Mouse (Mus musculus): ENCODE results near the gene C330021F23Rik. TPM values are rescaled to one million over a fixed set of nuclear protein-coding genes. Genes with fewer than 3 reads are reported as not detected.

C330021F23Rik gene
- total RNA-seq (2023): not detected in 2 replicates

GRCm38 (mm10) chr8:3567641-3568371 lies at the start of gene C330021F23Rik:
Gene C330021F23Rik (plus strand): TSS chr8:3567990.

GRCm38 (mm10) chr8:3586993-3587390 lies 19.2 kb downstream of the C330021F23Rik start, which contains the start of gene Camsap3:
Gene Camsap3 (plus strand): TSS chr8:3587293.

DNA sequence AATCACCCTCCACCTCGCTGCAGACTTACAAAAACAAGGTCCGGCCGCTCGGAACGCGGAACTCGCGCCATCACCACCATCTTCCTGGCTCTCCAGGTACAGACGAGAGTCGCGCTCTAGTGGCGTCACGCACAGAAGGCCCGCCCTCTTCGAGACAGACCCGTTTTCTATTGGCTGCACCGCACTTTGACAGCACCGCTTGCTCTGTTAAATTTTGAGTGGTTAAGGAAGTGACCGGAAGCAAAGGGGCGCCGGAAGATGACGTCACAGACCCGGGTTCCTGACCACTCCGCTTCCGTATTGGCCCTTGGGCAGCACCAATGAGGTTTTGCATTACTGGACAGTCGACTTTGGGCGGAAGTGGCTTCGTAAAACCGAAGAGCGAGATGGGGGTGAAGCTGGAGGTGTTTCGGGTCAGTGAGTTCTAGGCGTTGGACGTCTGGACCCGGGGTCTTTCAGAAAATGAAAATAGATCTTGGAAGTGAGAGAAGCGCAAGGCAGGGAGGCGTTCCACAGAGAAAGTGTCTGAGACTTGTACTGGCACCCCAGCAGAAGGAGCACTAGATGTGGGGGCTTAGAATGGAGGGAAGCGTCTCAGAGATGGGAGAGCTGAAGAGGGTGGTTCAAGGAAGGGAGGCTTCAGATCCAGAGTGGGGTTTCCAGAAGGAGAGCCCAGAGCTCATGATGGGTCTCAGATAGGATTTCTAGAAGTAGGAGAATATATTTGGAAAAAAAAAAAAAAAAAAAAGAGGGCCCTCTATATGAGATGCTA lies 53.6 kb downstream of the C330021F23Rik start, which contains the start of the genes Xab2 and Pet100:
Gene Xab2 (minus strand): TSS at position 118 of the 772 bp plus-strand sequence.
Gene Pet100 (plus strand): TSS at position 350 of the 772 bp plus-strand sequence.

GRCm38 (mm10) chr8:3625445-3625844 lies 57.7 kb downstream of the C330021F23Rik start, which contains the start of gene Pcp2:
Gene Pcp2 (minus strand): TSS chr8:3625545.

GRCm38 (mm10) chr8:3630647-3631477 lies 63.1 kb downstream of the C330021F23Rik start, which contains the start of gene Stxbp2:
Gene Stxbp2 (plus strand): TSS chr8:3630955.

Other genes starting within 250 kb of the C330021F23Rik start
- gene A430078G23Rik, start 214.6 kb upstream of the C330021F23Rik start, total RNA-seq (2023): 76.9 and 94.4 TPM in 2 replicates
- gene Arhgef18, start 175.0 kb upstream of the C330021F23Rik start, total RNA-seq (2023): 92.2 and 115 TPM in 2 replicates
- 0.50 and 1.0 TPM in 2 replicates for gene Pex11g, start 100.3 kb upstream of the C330021F23Rik start, total RNA-seq (2023)
- 1.7 and 3.9 TPM in 2 replicates for gene Tex45, start 97.1 kb upstream of the C330021F23Rik start, total RNA-seq (2023)
- gene Zfp358, start 74.9 kb upstream of the C330021F23Rik start, total RNA-seq (2023): 3.0 and 5.0 TPM in 2 replicates
- gene Mcoln1, start 67.5 kb upstream of the C330021F23Rik start, total RNA-seq (2023): 26.7 and 31.6 TPM in 2 replicates
- gene Pnpla6, start 52.6 kb upstream of the C330021F23Rik start, total RNA-seq (2023): 20.0 and 20.5 TPM in 2 replicates
- gene Camsap3, start 19.3 kb downstream of the C330021F23Rik start, total RNA-seq (2023): 0.16 TPM in 1 of 2 replicates, not detected in the other
- 45.1 and 47.4 TPM in 2 replicates for gene Xab2, start 53.3 kb downstream of the C330021F23Rik start, total RNA-seq (2023)
- gene Pet100, start 53.6 kb downstream of the C330021F23Rik start, total RNA-seq (2023): 122 and 124 TPM in 2 replicates
- gene Pcp2, start 57.6 kb downstream of the C330021F23Rik start, total RNA-seq (2023): not detected in 2 replicates
- gene Stxbp2, start 63.0 kb downstream of the C330021F23Rik start, total RNA-seq (2023): 317 and 390 TPM in 2 replicates
- gene Retn, start 87.8 kb downstream of the C330021F23Rik start, total RNA-seq (2023): 1.4 and 1.9 TPM in 2 replicates
- gene Mcemp1, start 97.8 kb downstream of the C330021F23Rik start, total RNA-seq (2023): 329 and 340 TPM in 2 replicates
- gene Fcor, start 104.4 kb downstream of the C330021F23Rik start, total RNA-seq (2023): 4.6 and 5.0 TPM in 2 replicates
- 10.4 and 12.5 TPM in 2 replicates for gene Trappc5, start 108.3 kb downstream of the C330021F23Rik start, total RNA-seq (2023)
- gene Fcer2a, start 126.2 kb downstream of the C330021F23Rik start, total RNA-seq (2023): 0.18 and 0.35 TPM in 2 replicates
- gene Clec4g, start 152.7 kb downstream of the C330021F23Rik start, total RNA-seq (2023): not detected in 2 replicates
- gene Cd209a, start 181.0 kb downstream of the C330021F23Rik start, total RNA-seq (2023): 2.9 and 4.1 TPM in 2 replicates